Mouse (Mus musculus): ENCODE data around the gene Zswim2. TPM values are rescaled to one million over a fixed set of nuclear protein-coding genes. Genes with fewer than 3 reads are reported as not detected.
"Not testable (repeated sequence)": the region's sequence is repeated elsewhere in the genome, so short reads cannot be mapped to it uniquely, and the experiment has no call there.

Gene Zswim2
- polyA plus RNA-seq (2012; rRNA removed) = not detected in 2 replicates

GRCm38 (mm10) chr2:83940931-83941361 is at the start of gene Zswim2:
Zswim2 (minus strand) TSS chr2:83941228.
- H3K36me3 ChIP-seq (ENCODE audit: control insufficient read depth, insufficient read depth, low read length) = no peaks in the 10 kb centered on the region
- 3% methylated on average over 20 of the region's 20 CpGs for WGBS
- H3K4me1 ChIP-seq (ENCODE audit: control insufficient read depth, insufficient read depth, insufficient read length) = peaks cover 3% of the 10 kb centered on the region; the same call in 1 of the 2 replicates
- H3K27ac ChIP-seq (ENCODE audit: insufficient read depth, low read length) = no peak within 1 kb of the TSS
- peak; percentile 26 to 37 for DNase-seq (ENCODE audit: low read depth in 1 of 2, low spot score in 2 of 2)
- no peaks in the 10 kb centered on the region for H3K27me3 ChIP-seq (ENCODE audit: control insufficient read depth, insufficient read depth, low read length)
- TF ChIP-seq POLR2A (IDR thresholded peaks at IDR 0.05; ENCODE audit: low read depth, low read length) (no peak), CTCF (IDR thresholded peaks at IDR 0.05; ENCODE audit: extremely low read depth, insufficient read depth, insufficient read length, insufficient replicate concordance) (no peak)
- H3K4me3 ChIP-seq (ENCODE audit: extremely low read depth, insufficient read depth, insufficient read length) = peak within 1 kb of the TSS; percentile 17

- WGBS = no CpG with 5 or more reads among the region's 6 CpGs
- not testable (repeated sequence) for H3K4me1 ChIP-seq (ENCODE audit: control insufficient read depth, insufficient read depth, insufficient read length); DNase-seq (ENCODE audit: low read depth in 1 of 2, low spot score in 2 of 2); H3K27ac ChIP-seq (ENCODE audit: insufficient read depth, low read length); H3K36me3 ChIP-seq (ENCODE audit: control insufficient read depth, insufficient read depth, low read length); H3K27me3 ChIP-seq (ENCODE audit: control insufficient read depth, insufficient read depth, low read length); H3K4me3 ChIP-seq (ENCODE audit: extremely low read depth, insufficient read depth, insufficient read length)
Measured at GRCm38 (mm10) chr2:83990253-83990652, 49.2 kb upstream of the Zswim2 start, which contains the start of gene Gm13691. Gm13691 (plus strand) TSS chr2:83990553.

GRCm38 (mm10) chr2:83984443-83984842 is 43.4 kb upstream of the Zswim2 start, which contains the start of gene Gm13697:
Gm13697 (plus strand) TSS chr2:83984743.
- H3K27me3 ChIP-seq (ENCODE audit: control insufficient read depth, insufficient read depth, low read length); H3K4me3 ChIP-seq (ENCODE audit: extremely low read depth, insufficient read depth, insufficient read length); H3K27ac ChIP-seq (ENCODE audit: insufficient read depth, low read length); DNase-seq (ENCODE audit: low read depth in 1 of 2, low spot score in 2 of 2); H3K36me3 ChIP-seq (ENCODE audit: control insufficient read depth, insufficient read depth, low read length); H3K4me1 ChIP-seq (ENCODE audit: control insufficient read depth, insufficient read depth, insufficient read length): not testable (repeated sequence)
- WGBS = no CpG with 5 or more reads among the region's 6 CpGs

GRCm38 (mm10) chr2:83978633-83979032 is 37.6 kb upstream of the Zswim2 start, which contains the start of gene Gm13694:
Gm13694 (plus strand) TSS chr2:83978933.
- no CpG with 5 or more reads among the region's 6 CpGs for WGBS
- H3K27ac ChIP-seq (ENCODE audit: insufficient read depth, low read length); H3K4me1 ChIP-seq (ENCODE audit: control insufficient read depth, insufficient read depth, insufficient read length); H3K36me3 ChIP-seq (ENCODE audit: control insufficient read depth, insufficient read depth, low read length); H3K27me3 ChIP-seq (ENCODE audit: control insufficient read depth, insufficient read depth, low read length); H3K4me3 ChIP-seq (ENCODE audit: extremely low read depth, insufficient read depth, insufficient read length); DNase-seq (ENCODE audit: low read depth in 1 of 2, low spot score in 2 of 2): not testable (repeated sequence)

GRCm38 (mm10) chr2:83972823-83973222 is 31.8 kb upstream of the Zswim2 start, which contains the start of gene Gm13696:
Gm13696 (plus strand) TSS chr2:83973123.
- not testable (repeated sequence) for H3K27ac ChIP-seq (ENCODE audit: insufficient read depth, low read length); H3K36me3 ChIP-seq (ENCODE audit: control insufficient read depth, insufficient read depth, low read length); H3K4me1 ChIP-seq (ENCODE audit: control insufficient read depth, insufficient read depth, insufficient read length); H3K4me3 ChIP-seq (ENCODE audit: extremely low read depth, insufficient read depth, insufficient read length); H3K27me3 ChIP-seq (ENCODE audit: control insufficient read depth, insufficient read depth, low read length); DNase-seq (ENCODE audit: low read depth in 1 of 2, low spot score in 2 of 2)
- no CpG with 5 or more reads among the region's 6 CpGs for WGBS

GRCm38 (mm10) chr2:83967013-83967412 is 26.0 kb upstream of the Zswim2 start, which contains the start of gene Gm13695:
Gm13695 (plus strand) TSS chr2:83967313.
- not testable (repeated sequence) for H3K27ac ChIP-seq (ENCODE audit: insufficient read depth, low read length); H3K36me3 ChIP-seq (ENCODE audit: control insufficient read depth, insufficient read depth, low read length); H3K4me3 ChIP-seq (ENCODE audit: extremely low read depth, insufficient read depth, insufficient read length); DNase-seq (ENCODE audit: low read depth in 1 of 2, low spot score in 2 of 2); H3K4me1 ChIP-seq (ENCODE audit: control insufficient read depth, insufficient read depth, insufficient read length); H3K27me3 ChIP-seq (ENCODE audit: control insufficient read depth, insufficient read depth, low read length)
- no CpG with 5 or more reads among the region's 6 CpGs for WGBS

- not testable (repeated sequence) for H3K4me1 ChIP-seq (ENCODE audit: control insufficient read depth, insufficient read depth, insufficient read length); DNase-seq (ENCODE audit: low read depth in 1 of 2, low spot score in 2 of 2)
Measured at GRCm38 (mm10) chr2:83961203-83961602, 20.2 kb upstream of the Zswim2 start, which contains the start of gene Gm13693. Gm13693 (plus strand) TSS chr2:83961503.

GRCm38 (mm10) chr2:83955393-83955792 is 14.4 kb upstream of the Zswim2 start, which contains the start of gene Gm13698:
Gm13698 (plus strand) TSS chr2:83955693.
- H3K27me3 ChIP-seq (ENCODE audit: control insufficient read depth, insufficient read depth, low read length); H3K4me1 ChIP-seq (ENCODE audit: control insufficient read depth, insufficient read depth, insufficient read length); DNase-seq (ENCODE audit: low read depth in 1 of 2, low spot score in 2 of 2); H3K36me3 ChIP-seq (ENCODE audit: control insufficient read depth, insufficient read depth, low read length); H3K27ac ChIP-seq (ENCODE audit: insufficient read depth, low read length); H3K4me3 ChIP-seq (ENCODE audit: extremely low read depth, insufficient read depth, insufficient read length): not testable (repeated sequence)
- WGBS = no CpG with 5 or more reads among the region's 6 CpGs

More at GRCm38 (mm10) chr2:83961203-83961602, 20.2 kb upstream of the Zswim2 start, which contains the start of gene Gm13693:
- not testable (repeated sequence) for H3K27me3 ChIP-seq (ENCODE audit: control insufficient read depth, insufficient read depth, low read length); H3K27ac ChIP-seq (ENCODE audit: insufficient read depth, low read length); H3K4me3 ChIP-seq (ENCODE audit: extremely low read depth, insufficient read depth, insufficient read length); H3K36me3 ChIP-seq (ENCODE audit: control insufficient read depth, insufficient read depth, low read length)
- WGBS = no CpG with 5 or more reads among the region's 6 CpGs

All from spleen, adult 2 months (tissue).